Mouse (Mus musculus): ENCODE measurements around the gene Pacrg. TPM values are rescaled to one million over a fixed set of nuclear protein-coding genes. Genes with fewer than 3 reads are reported as not detected.

The Pacrg gene
- polyA plus RNA-seq, 1 experiment from 2014 or later = 22.5 TPM

DNA sequence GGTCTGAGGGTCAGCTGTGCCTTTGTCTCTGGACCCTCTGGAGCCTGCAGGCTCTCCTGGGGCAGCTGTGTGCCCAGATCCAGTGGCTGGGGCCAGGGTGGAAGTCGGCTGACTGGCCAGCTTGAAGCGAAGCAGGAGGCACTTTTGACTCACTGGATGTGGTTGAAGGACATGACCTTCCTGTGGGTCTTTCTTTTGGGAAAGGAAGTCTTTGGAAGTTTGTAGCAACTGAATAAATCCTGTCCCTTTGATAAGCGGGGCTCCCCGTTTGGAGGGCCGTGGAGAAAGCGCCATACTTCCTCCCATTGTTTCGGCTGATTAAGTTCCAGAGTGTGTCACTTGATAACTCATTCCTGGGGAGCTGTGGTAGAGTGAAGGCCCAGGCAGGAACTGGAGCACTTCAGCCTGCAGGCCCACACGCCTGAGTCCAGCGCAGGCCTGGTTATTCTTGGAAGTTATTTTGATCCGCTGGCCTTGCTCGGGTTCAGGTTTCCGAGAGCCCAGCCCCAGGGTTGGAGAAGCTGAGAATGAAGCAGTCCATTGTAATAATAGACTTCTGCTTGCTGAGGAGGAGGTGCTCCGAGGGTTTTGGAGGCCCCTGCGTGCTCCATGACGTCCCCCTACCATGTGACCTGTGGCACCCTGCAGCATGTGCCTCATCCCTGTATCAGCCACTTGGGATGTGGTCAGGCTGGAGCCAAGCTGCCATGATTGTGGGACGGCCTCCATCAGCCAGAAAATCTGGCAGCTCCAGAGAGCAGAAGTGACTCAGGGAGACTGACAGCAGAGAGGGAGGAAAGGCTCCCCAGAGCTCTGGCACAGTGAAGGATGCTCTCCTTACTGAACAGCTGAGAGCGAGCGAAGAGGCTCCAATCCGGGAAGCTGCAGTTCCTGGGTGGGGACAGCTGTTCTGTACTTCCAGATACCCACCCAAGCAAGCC, 449.6 kb downstream of the Pacrg start:
- H3K4me1 ChIP-seq (ENCODE audit: control insufficient read depth, insufficient read depth, low read length) = no peaks in the 10 kb centered on the region
- H3K36me3 ChIP-seq (ENCODE audit: control insufficient read depth, insufficient read depth, low read length) = no peaks in the 10 kb centered on the region
- peak overlapping the region; percentile 50 for H3K27ac ChIP-seq (ENCODE audit: low read length)
- no peak overlapping the region for H3K4me3 ChIP-seq (ENCODE audit: low read depth, low read length)
- no peak overlapping the region for H3K4me2 ChIP-seq (ENCODE audit: low read length)
- 48% methylated on average over 19 of the region's 19 CpGs for WGBS
- H3K9me3 ChIP-seq (replicated peaks; ENCODE audit: control insufficient read depth, low read length, poor library complexity, severe bottlenecking) = no peaks in the 10 kb centered on the region
- no peak for ATAC-seq
- no peak overlapping the region for H3K9ac ChIP-seq (ENCODE audit: low read depth, low read length)
- no peaks in the 10 kb centered on the region for H3K27me3 ChIP-seq (ENCODE audit: control insufficient read depth, insufficient read depth, low read depth, low read length)

DNA sequence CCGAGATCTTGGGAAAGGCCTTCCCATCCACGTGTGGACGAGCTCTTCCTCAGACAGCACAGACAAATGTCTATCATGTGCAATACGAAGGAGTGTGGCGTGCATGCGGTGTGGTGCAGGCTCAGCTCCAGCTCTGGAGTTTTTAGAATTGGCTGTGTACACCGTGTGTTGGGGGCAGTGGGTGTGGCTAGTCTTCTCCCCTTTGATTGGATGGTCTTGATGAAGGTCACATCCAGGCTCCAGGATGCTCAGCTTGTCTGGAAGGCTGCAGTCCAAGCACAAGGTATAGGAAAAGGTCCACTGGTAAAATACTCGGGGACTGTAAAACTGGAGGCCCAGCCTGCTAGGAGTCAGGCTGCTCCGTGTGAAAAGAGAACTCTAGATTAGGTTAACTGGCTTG, 450.4 kb downstream of the Pacrg start:
- Histone ChIP-seq H3K36me3 (ENCODE audit: control insufficient read depth, insufficient read depth, low read length) (no peaks in the 10 kb centered on the region), H3K4me3 (ENCODE audit: low read depth, low read length) (no peak overlapping the region), H3K4me1 (ENCODE audit: control insufficient read depth, insufficient read depth, low read length) (no peaks in the 10 kb centered on the region), H3K27me3 (ENCODE audit: control insufficient read depth, insufficient read depth, low read depth, low read length) (no peaks in the 10 kb centered on the region), H3K9me3 (replicated peaks; ENCODE audit: control insufficient read depth, low read length, poor library complexity, severe bottlenecking) (no peaks in the 10 kb centered on the region), H3K4me2 (ENCODE audit: low read length) (no peak overlapping the region), H3K27ac (ENCODE audit: low read length) (peak overlapping the region; percentile 50), H3K9ac (ENCODE audit: low read depth, low read length) (no peak overlapping the region)
- no peak for ATAC-seq
- WGBS = 83% methylated on average over 9 of the region's 9 CpGs

DNA sequence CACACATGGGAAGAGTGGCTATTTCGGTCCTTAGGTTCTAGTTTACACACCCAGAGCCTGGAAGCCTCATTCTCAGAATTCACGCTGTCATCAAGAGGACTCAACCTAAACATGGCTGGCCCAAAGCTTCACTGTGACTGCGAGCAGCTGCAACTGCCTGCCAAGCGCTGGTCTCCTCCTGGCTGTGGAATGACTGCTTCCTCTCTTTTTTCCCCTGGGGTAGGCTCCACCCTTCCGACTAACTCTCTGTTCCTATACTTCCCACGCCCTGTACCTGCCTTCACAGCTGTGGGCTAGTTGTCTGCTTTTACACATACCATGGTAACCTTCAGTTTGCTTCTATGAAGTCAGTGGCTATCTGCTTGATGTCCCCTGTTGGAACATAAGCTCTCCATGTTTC, 453.6 kb downstream of the Pacrg start:
- no peaks in the 10 kb centered on the region for H3K36me3 ChIP-seq (ENCODE audit: control insufficient read depth, insufficient read depth, low read length)
- 80% methylated on average over 6 of the region's 6 CpGs for WGBS
- H3K4me1 ChIP-seq (ENCODE audit: control insufficient read depth, insufficient read depth, low read length) = no peaks in the 10 kb centered on the region
- H3K27me3 ChIP-seq (ENCODE audit: control insufficient read depth, insufficient read depth, low read depth, low read length) = no peaks in the 10 kb centered on the region
- H3K27ac ChIP-seq (ENCODE audit: low read length) = no peak overlapping the region
- no peaks in the 10 kb centered on the region for H3K9me3 ChIP-seq (replicated peaks; ENCODE audit: control insufficient read depth, low read length, poor library complexity, severe bottlenecking)
- ATAC-seq = no peak
- H3K4me2 ChIP-seq (ENCODE audit: low read length) = no peak overlapping the region
- H3K9ac ChIP-seq (ENCODE audit: low read depth, low read length) = no peak overlapping the region
- H3K4me3 ChIP-seq (ENCODE audit: low read depth, low read length) = no peak overlapping the region

DNA sequence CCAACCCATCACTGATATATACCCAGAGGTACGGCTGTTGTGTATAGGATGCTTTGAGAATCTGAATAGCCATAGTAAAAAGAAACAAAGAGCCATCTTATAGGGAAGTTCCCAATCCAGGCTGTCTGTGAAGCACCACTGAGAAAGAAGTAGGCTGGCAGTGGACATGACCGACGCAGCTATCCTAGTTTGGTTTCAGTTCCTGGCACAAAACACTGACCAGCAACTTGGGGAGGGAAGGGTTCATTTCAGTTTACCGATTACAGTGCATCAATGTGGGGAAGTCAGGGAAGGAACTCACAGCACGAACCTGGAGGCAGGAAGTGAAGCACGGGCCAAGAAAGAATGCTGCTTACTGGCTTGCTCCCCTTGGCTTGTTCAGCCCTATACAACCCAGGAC, 456.7 kb downstream of the Pacrg start:
- Histone ChIP-seq H3K4me2 (ENCODE audit: low read length) (no peak overlapping the region), H3K9me3 (replicated peaks; ENCODE audit: control insufficient read depth, low read length, poor library complexity, severe bottlenecking) (no peaks in the 10 kb centered on the region), H3K27ac (ENCODE audit: low read length) (no peak overlapping the region), H3K27me3 (ENCODE audit: control insufficient read depth, insufficient read depth, low read depth, low read length) (no peaks in the 10 kb centered on the region), H3K9ac (ENCODE audit: low read depth, low read length) (no peak overlapping the region), H3K4me1 (ENCODE audit: control insufficient read depth, insufficient read depth, low read length) (no peaks in the 10 kb centered on the region), H3K4me3 (ENCODE audit: low read depth, low read length) (no peak overlapping the region), H3K36me3 (ENCODE audit: control insufficient read depth, insufficient read depth, low read length) (no peaks in the 10 kb centered on the region)
- 93% methylated on average over 6 of the region's 6 CpGs for WGBS
- no peak for ATAC-seq

DNA sequence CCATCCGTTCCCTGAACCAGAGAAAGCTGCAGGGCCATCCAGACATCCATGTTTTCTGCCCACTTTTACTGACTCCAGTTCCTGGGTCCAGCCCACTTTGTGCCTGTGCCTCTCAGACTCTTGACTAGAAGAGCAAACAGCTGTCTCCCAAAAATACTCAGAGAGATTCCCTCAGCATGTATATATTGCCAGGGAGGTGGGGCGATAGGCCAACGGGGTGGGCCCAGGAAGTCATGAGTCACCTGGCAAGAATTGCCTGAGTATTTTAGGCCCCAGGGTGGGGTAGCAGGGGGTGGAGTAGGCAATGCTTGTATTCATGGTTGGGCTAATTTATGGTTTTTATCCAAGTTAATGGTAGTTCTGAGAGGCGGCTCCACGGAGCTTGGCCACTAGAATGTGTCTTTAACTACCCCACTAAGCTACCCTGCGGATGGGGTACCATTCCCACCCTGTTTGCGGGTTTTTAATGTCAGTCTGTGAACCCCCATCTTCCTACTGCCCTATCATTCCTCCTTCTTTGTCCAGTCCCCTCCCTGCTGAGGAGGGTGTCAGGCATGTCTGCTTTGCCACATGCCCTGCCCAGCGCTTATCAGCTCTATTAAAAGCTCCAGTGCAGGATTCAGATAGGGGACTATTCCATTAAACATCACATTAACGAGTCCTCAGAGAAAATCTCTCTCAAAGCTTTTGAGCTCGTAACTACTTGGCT, 461.5 kb downstream of the Pacrg start:
- 78% methylated on average over 10 of the region's 10 CpGs for WGBS
- ATAC-seq = no peak
- H3K9me3 ChIP-seq (replicated peaks; ENCODE audit: control insufficient read depth, low read length, poor library complexity, severe bottlenecking) = no peaks in the 10 kb centered on the region
- no peak overlapping the region for H3K4me2 ChIP-seq (ENCODE audit: low read length)
- no peaks in the 10 kb centered on the region for H3K36me3 ChIP-seq (ENCODE audit: control insufficient read depth, insufficient read depth, low read length)
- no peaks in the 10 kb centered on the region for H3K27me3 ChIP-seq (ENCODE audit: control insufficient read depth, insufficient read depth, low read depth, low read length)
- H3K9ac ChIP-seq (ENCODE audit: low read depth, low read length) = no peak overlapping the region
- no peaks in the 10 kb centered on the region for H3K4me1 ChIP-seq (ENCODE audit: control insufficient read depth, insufficient read depth, low read length)
- no peak overlapping the region for H3K4me3 ChIP-seq (ENCODE audit: low read depth, low read length)
- H3K27ac ChIP-seq (ENCODE audit: low read length) = no peak overlapping the region

DNA sequence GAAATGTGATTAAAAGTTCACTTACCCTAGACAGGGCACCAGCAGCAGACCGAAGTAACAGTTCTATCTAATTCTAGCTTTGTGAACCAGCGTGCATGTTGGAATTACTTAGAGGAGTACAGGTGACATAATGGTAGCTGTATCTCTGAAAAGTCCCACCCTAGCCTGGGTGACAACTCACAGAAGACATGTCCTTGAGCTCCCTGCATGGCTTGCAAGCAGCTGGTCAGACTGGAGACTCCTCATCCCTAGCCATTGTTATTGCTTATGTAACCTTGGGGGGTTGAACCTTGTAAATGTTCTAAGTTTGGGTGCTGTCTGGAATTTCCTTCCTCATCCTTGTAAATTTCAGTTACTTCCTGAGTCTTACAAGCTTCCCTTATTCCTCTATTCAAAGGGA, 462.5 kb downstream of the Pacrg start:
- no peaks in the 10 kb centered on the region for H3K4me1 ChIP-seq (ENCODE audit: control insufficient read depth, insufficient read depth, low read length)

DNA sequence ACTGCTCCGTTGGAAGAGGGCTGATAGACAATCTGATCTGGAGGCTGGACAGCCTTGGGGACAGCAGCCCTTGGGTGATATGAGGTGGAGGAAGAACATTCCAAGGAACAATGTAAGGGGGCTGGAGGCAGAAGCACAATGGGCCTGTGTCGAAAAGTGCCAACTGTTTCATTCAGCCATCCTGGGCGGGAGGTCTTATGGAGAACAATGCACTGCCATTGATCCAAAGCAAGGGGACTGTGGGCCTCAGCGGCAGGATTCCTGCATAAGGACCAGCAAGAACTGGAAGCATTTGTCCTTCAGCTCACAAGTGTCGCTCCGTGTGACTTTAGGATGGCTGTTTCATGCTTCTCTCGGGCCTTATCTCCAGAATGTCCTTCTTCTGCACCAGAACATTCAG, 465.8 kb downstream of the Pacrg start:
- 18% methylated on average over 7 of the region's 7 CpGs for WGBS
- no peak for ATAC-seq
- no peak overlapping the region for H3K4me3 ChIP-seq (ENCODE audit: low read depth, low read length)
- no peaks in the 10 kb centered on the region for H3K9me3 ChIP-seq (replicated peaks; ENCODE audit: control insufficient read depth, low read length, poor library complexity, severe bottlenecking)
- no peaks in the 10 kb centered on the region for H3K27me3 ChIP-seq (ENCODE audit: control insufficient read depth, insufficient read depth, low read depth, low read length)
- no peak overlapping the region for H3K4me2 ChIP-seq (ENCODE audit: low read length)
- no peaks in the 10 kb centered on the region for H3K36me3 ChIP-seq (ENCODE audit: control insufficient read depth, insufficient read depth, low read length)
- no peak overlapping the region for H3K9ac ChIP-seq (ENCODE audit: low read depth, low read length)
- no peak overlapping the region for H3K27ac ChIP-seq (ENCODE audit: low read length)
- no peaks in the 10 kb centered on the region for H3K4me1 ChIP-seq (ENCODE audit: control insufficient read depth, insufficient read depth, low read length)

More for the DNA sequence above, 462.5 kb downstream of the Pacrg start:
- H3K36me3 ChIP-seq (ENCODE audit: control insufficient read depth, insufficient read depth, low read length) = no peaks in the 10 kb centered on the region
- no peak overlapping the region for H3K9ac ChIP-seq (ENCODE audit: low read depth, low read length)
- H3K27me3 ChIP-seq (ENCODE audit: control insufficient read depth, insufficient read depth, low read depth, low read length) = no peaks in the 10 kb centered on the region
- no peak for ATAC-seq
- no peak overlapping the region for H3K27ac ChIP-seq (ENCODE audit: low read length)
- H3K4me2 ChIP-seq (ENCODE audit: low read length) = no peak overlapping the region
- H3K4me3 ChIP-seq (ENCODE audit: low read depth, low read length) = no peak overlapping the region
- WGBS = 91% methylated on average over 2 of the region's 2 CpGs
- H3K9me3 ChIP-seq (replicated peaks; ENCODE audit: control insufficient read depth, low read length, poor library complexity, severe bottlenecking) = no peaks in the 10 kb centered on the region

DNA sequence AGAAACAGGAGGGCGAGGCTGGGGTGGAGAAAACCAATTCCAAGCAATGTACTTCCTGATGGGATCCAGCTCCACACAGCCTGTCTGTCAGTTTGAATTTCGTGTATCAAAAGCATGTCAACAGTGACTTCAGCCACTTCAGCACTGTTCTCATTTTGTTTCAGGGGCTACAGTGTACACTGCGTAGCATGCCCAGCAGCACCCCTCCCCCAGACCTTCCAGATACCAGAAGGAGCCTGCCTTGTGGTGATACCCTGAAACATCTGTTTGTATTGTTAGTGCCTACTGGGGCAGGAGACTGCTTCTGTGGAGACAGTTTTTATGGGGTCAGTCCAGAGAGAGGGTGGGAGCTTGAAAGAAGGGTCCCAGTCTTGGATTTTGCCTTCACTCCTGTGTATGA, 466.4 kb downstream of the Pacrg start:
- H3K4me2 ChIP-seq (ENCODE audit: low read length) = no peak overlapping the region
- H3K36me3 ChIP-seq (ENCODE audit: control insufficient read depth, insufficient read depth, low read length) = no peaks in the 10 kb centered on the region
- H3K9ac ChIP-seq (ENCODE audit: low read depth, low read length) = no peak overlapping the region
- H3K4me1 ChIP-seq (ENCODE audit: control insufficient read depth, insufficient read depth, low read length) = no peaks in the 10 kb centered on the region
- 76% methylated on average over 3 of the region's 3 CpGs for WGBS
- no peak overlapping the region for H3K27ac ChIP-seq (ENCODE audit: low read length)
- ATAC-seq = no peak
- no peak overlapping the region for H3K4me3 ChIP-seq (ENCODE audit: low read depth, low read length)
- H3K9me3 ChIP-seq (replicated peaks; ENCODE audit: control insufficient read depth, low read length, poor library complexity, severe bottlenecking) = no peaks in the 10 kb centered on the region
- H3K27me3 ChIP-seq (ENCODE audit: control insufficient read depth, insufficient read depth, low read depth, low read length) = no peaks in the 10 kb centered on the region

Data from midbrain, embryonic 16.5 days (tissue).